Mouse (Mus musculus) lung, embryonic 15.5 days (tissue): ENCODE data around the gene Mblac1. TPM values are rescaled to one million over a fixed set of nuclear protein-coding genes. Genes with fewer than 3 reads are reported as not detected.
A peak's percentile ranks its signal among the peaks of the same experiment; 100 is the strongest.

Experiments
- ATAC-seq: fragments of 200-750 bp; cut with Nextera tagmentation; 2 replicates; pipeline ENCODE4 v1.8.0; 2017; ENCODE audit warnings: moderate number of reproducible peaks, borderline replicate concordance; ENCODE audit not compliant: low FRiP score, low TSS enrichment; ENCODE audit errors: extremely low read depth
- H3K27ac ChIP-seq: fragments of 300-500 bp; sonication (generic); 2 replicates; pipeline ENCODE4 v1.5.1; 2015; ENCODE audit warnings: moderate library complexity, mild to moderate bottlenecking, inconsistent platforms
- H3K27me3 ChIP-seq: fragments of 300-500 bp; sonication (generic); 2 replicates; pipeline ENCODE4 v1.6.1; 2015; ENCODE audit warnings: inconsistent platforms
- H3K36me3 ChIP-seq: fragments of 300-500 bp; sonication (generic); 2 replicates; pipeline ENCODE4 v1.6.1; 2015; ENCODE audit warnings: inconsistent platforms
- H3K4me1 ChIP-seq: fragments of 300-500 bp; sonication (generic); 2 replicates; pipeline ENCODE4 v1.6.1; 2015; ENCODE audit warnings: inconsistent platforms
- H3K4me2 ChIP-seq: fragments of 300-500 bp; sonication (generic); 2 replicates; pipeline ENCODE4 v1.6.1; 2015; ENCODE audit warnings: inconsistent platforms, mild to moderate bottlenecking, moderate library complexity
- H3K4me3 ChIP-seq: fragments of 300-500 bp; sonication (generic); 2 replicates; pipeline ENCODE4 v1.5.1; 2015; ENCODE audit warnings: mild to moderate bottlenecking, inconsistent platforms
- H3K9ac ChIP-seq: fragments of 300-500 bp; sonication (generic); 2 replicates; pipeline ENCODE4 v1.6.1; 2015; ENCODE audit warnings: inconsistent platforms
- H3K9me3 ChIP-seq: fragments of 300-500 bp; sonication (generic); 2 replicates; pipeline ENCODE4 v1.6.1; 2016; ENCODE audit warnings: inconsistent platforms
- WGBS: fragments of 180-500 bp; shearing (Covaris S2); methylation state at CpG from one replicate; pipeline ENCODE4 v1.1.7; 2015; 5-methylcytosine and 5-hydroxymethylcytosine counted together
- polyA plus RNA-seq: library from polyadenylated mRNA; unstranded; fragments of >200 nt; fragmentation: Nextera tagmentation; extraction: Ambion mirVana; gene quantifications from 2 replicates; pipeline ENCODE4 v1.2.1, GENCODE M21; 2015

Mblac1 gene
- 9.1 and 9.7 TPM in 2 replicates for polyA plus RNA-seq

DNA sequence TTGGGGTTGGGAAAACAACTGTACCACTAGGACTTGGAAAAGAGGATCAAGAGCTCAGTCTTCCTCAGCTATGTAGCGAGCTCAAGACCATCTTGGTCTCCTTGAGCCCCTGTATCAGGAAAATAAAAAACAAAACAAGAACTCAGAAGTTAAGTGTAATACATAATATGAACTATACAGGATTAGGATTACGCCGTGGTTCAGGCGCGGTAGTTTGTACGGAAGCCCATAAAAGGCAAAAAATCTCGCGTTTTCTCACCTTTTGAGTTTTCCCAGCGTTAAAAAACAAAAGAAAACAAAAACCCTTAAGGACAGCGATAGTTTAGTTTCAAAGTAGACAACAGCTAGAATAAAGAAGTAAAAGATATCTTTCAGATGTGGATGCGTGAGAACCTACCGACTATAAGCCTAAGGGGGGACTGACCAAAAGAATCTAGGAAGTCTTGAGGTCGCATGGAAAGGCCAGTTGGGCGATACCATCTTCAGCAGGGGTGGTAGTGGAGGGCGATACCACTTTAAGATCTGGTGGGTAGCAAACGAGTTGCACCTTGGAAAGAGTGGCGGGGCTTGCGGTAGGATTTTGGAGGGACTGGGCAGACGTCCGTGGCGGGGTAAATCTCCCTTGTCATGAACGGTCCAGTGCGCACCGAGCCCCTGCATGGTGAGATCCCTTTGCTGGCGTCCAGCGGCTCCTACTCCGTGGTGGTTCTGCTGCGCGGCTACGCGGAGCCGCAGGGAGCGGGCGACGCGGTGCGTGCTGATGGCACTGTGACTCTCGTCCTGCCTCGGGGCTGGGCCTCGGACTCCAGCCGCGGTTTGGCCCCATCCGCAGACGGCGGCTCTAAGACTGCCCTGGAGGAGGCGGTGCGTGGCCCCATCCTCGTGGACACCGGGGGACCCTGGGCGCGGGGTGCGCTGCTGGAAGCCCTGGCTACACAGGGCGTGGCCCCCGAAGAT is at the start of gene Mblac1:
Gene Mblac1, plus strand, starts transcription at position 544 of the 957 bp plus-strand sequence.
- peak within 1 kb of the TSS; percentile 79 for H3K9ac ChIP-seq
- H3K4me1 ChIP-seq = peaks cover 3% of the 10 kb centered on the region; the same call in 1 of the 2 replicates
- H3K4me2 ChIP-seq = peak within 1 kb of the TSS; percentile 93
- no peaks in the 10 kb centered on the region for H3K27me3 ChIP-seq
- peaks cover 7% of the 10 kb centered on the region; the same call in 1 of the 2 replicates for H3K36me3 ChIP-seq
- peak; percentile 78 for ATAC-seq
- H3K4me3 ChIP-seq = peak within 1 kb of the TSS; percentile 72
- H3K27ac ChIP-seq = peak within 1 kb of the TSS; percentile 82
- no peaks in the 10 kb centered on the region for H3K9me3 ChIP-seq
- WGBS = 7% methylated on average over 54 of the region's 54 CpGs

DNA sequence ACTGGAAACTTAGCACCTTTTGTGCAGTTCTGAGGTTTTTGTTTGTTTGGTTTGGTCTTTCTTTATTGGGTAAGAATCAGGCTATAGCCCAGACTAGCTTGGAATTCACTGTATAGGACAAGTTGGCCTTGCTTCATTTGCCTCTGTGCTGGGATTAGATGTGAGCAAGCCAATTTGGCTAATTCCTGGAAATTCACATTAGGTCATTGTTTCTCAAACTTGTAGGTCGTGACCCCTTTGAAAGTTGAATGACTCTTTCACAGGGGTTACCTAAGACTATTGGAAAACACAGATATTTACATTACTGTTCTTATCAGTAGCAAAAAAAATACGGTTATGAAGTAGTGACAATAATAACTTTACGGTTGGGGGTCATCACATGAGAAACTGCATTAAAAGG is 39.7 kb upstream of the Mblac1 start:
- peak overlapping the region; percentile 66 for H3K4me3 ChIP-seq
- WGBS = 59% methylated on average over 3 of the region's 3 CpGs
- H3K9ac ChIP-seq = peak overlapping the region; percentile 82
- H3K27ac ChIP-seq = no peak overlapping the region
- H3K4me2 ChIP-seq = peak overlapping the region; percentile 66
- peaks cover 28% of the 10 kb centered on the region for H3K36me3 ChIP-seq
- no peaks in the 10 kb centered on the region for H3K9me3 ChIP-seq
- H3K4me1 ChIP-seq = peaks cover 10% of the 10 kb centered on the region
- no peaks in the 10 kb centered on the region for H3K27me3 ChIP-seq
- ATAC-seq = no peak

DNA sequence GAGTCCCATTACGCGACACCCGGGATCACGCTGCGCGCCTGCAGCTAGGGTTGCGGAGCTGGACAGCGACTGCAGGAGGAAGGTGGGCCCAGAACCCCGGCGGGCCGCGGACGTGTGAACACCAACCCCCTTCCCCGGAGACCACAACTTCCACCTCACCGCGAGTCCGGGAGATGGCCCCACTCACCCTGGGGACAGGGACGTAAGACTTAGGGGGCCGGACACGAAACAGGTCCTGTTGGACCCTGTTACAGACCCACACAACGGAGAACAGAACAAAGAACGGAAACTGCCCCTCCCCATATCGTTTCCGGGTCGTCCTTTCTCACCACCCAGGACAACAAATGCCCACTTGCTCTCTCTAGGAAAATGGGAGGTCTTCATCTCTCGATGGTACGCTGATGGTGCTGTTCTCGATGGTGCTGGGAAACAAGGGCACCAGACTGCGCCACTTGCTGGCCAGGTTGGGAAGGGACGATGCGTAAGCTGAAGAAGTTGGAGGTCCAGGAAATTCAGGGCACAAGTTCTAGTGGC is 38.6 kb upstream of the Mblac1 start, which contains the start of gene Zfp113:
Gene Zfp113, minus strand, starts transcription at position 302 of the 534 bp plus-strand sequence.
- Histone ChIP-seq H3K9ac (peak within 1 kb of the TSS; percentile 82), H3K27me3 (no peaks in the 10 kb centered on the region), H3K4me3 (peak within 1 kb of the TSS; percentile 66), H3K27ac (peak within 1 kb of the TSS; percentile 87), H3K4me1 (peaks cover 13% of the 10 kb centered on the region), H3K9me3 (no peaks in the 10 kb centered on the region), H3K4me2 (peak within 1 kb of the TSS; percentile 66), H3K36me3 (peaks cover 23% of the 10 kb centered on the region)
- peak; percentile 94 for ATAC-seq
- under 1% methylated on average over 31 of the region's 31 CpGs for WGBS

DNA sequence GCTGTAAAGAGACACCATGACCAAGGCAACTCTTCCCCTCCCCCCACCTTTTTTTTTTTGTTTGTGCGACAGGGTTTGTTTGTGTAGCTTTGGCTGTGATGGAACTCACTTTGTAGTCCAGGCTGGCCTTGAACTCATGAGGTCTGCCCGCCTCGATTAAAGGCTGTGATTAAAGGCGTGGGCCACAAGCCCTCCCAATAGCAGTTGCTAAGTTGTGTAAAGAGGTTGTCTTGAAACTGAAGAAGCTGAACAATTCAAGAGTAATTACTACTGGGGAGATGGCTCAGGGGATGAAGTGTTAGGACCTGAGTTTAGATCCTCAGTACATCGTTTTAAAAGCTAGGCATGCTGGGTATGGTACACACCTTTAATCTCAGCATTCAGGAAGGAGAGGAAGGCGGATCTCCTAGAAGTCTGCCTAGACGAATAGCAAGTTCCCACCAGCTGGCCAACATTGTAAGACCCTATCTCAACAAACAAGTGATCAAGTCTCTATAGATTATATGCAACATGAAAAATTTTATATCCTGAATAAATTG is 33.8 kb upstream of the Mblac1 start:
- no peak for ATAC-seq
- peak overlapping the region; percentile 67 for H3K4me3 ChIP-seq
- 54% methylated on average over 7 of the region's 7 CpGs for WGBS
- no peaks in the 10 kb centered on the region for H3K9me3 ChIP-seq
- no peaks in the 10 kb centered on the region for H3K27me3 ChIP-seq
- peak overlapping the region; percentile 72 for H3K4me2 ChIP-seq
- peaks cover 15% of the 10 kb centered on the region for H3K4me1 ChIP-seq
- peak overlapping the region; percentile 32 for H3K27ac ChIP-seq
- peaks cover 27% of the 10 kb centered on the region for H3K36me3 ChIP-seq
- H3K9ac ChIP-seq = peak overlapping the region; percentile 88; the same call in 1 of the 2 replicates

DNA sequence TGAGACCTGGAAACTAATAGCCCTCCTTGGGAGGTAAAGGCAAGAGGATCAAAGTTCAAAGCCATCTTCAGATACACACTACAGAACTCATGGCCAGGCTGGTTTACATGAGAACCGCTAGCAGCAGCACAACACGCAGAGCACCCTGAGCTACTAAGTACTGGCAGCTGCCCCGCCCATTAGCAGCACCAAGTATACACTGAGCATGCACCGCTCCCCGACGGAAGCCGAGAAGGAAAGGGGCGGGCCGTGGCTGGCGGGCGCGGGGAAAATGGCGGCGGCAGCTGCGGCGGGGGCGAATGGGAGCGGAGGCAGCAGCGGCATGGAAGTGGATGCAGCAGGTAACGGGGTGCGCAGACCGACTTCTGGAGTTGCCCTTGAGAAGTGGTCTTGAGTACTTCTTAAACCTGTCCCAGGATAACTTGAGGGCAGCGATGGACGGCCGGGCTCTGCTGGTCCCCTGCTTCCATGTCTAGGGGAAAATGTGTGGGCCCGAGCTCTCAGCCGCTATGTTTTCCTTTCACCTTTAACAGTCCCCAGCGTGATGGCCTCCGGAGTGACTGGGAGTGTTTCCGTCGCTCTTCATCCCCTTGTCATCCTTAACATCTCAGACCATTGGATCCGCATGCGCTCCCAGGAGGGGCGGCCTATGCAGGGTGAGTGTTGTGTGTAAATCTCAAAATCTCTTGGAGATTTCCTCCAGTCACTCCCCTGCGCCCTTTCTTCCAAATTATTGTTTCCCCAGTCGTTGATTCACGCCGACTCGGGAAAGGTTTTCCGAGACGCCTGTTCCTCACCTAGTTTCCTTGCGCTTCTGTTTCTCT is 33.1 kb upstream of the Mblac1 start, which contains the start of gene Cops6:
Gene Cops6, plus strand, starts transcription at position 230 of the 824 bp plus-strand sequence.
- no peaks in the 10 kb centered on the region for H3K9me3 ChIP-seq
- H3K27ac ChIP-seq = peak within 1 kb of the TSS; percentile 71
- H3K4me2 ChIP-seq = peak within 1 kb of the TSS; percentile 72
- peak within 1 kb of the TSS; percentile 67 for H3K4me3 ChIP-seq
- peak; percentile 96 for ATAC-seq
- peaks cover 15% of the 10 kb centered on the region for H3K4me1 ChIP-seq
- no peaks in the 10 kb centered on the region for H3K27me3 ChIP-seq
- peak within 1 kb of the TSS; percentile 88 for H3K9ac ChIP-seq
- peaks cover 35% of the 10 kb centered on the region for H3K36me3 ChIP-seq
- under 1% methylated on average over 42 of the region's 42 CpGs for WGBS

DNA sequence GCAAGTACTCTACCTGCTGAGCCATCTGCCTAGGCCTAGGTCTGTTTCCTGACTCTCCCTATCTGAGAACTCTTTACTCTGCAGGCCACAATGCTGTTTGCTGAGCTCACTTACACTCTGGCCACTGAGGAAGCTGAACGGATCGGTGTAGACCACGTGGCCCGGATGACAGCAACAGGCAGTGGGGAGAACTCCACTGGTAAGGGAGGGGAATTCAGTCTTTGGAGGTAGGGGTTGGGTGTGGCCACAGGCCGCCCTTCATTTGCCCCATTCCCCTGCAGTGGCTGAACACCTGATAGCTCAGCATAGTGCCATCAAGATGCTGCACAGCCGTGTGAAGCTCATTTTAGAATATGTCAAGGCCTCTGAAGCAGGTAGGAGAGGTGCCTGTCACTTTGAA is 31.1 kb upstream of the Mblac1 start:
- Histone ChIP-seq H3K27me3 (no peaks in the 10 kb centered on the region), H3K27ac (no peak overlapping the region), H3K4me2 (no peak overlapping the region), H3K4me3 (no peak overlapping the region), H3K36me3 (peaks cover 55% of the 10 kb centered on the region), H3K4me1 (peaks cover 15% of the 10 kb centered on the region), H3K9me3 (no peaks in the 10 kb centered on the region), H3K9ac (no peak overlapping the region)
- no peak for ATAC-seq
- 57% methylated on average over 6 of the region's 6 CpGs for WGBS

DNA sequence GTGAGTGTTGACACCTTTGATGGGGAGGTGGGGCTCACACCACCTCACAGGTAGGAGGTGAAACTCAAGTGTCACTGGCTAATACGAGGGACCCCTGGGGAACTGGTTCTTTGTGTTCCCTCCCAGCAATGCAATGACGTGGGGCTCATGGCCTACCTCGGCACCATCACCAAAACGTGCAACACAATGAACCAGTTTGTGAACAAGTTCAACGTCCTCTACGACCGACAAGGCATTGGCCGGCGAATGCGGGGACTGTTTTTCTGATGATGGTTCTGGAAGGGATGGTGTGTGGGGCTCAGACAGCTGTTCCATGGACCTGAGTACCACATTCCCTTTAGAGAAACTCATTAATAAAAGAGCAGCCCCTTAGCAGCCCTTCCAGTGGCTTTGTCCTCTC is 30.5 kb upstream of the Mblac1 start:
- ATAC-seq = no peak
- WGBS = 59% methylated on average over 10 of the region's 10 CpGs

DNA sequence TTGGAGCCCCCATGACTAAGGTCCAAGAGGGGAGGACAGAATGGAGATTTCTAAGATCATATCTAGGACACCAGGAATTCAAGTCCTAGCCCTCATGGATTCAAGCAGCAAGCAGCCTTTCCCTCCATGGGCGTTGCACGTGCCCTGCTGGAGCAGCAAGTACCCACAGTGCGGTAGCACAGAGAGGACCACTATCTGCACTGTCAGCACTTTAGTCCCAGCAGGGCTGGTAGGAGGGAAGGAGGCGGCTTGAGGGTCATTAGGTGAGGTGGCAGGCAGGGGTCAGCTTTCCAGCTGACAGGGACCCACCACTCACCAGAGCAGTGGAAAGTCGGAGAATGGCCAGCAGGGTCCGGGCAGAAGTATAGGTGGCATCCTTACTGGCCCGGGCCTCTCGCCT is 28.5 kb upstream of the Mblac1 start:
- Histone ChIP-seq H3K9me3 (no peaks in the 10 kb centered on the region), H3K36me3 (peaks cover 73% of the 10 kb centered on the region), H3K27me3 (no peaks in the 10 kb centered on the region), H3K27ac (no peak overlapping the region), H3K4me3 (no peak overlapping the region), H3K9ac (no peak overlapping the region), H3K4me1 (peaks cover 18% of the 10 kb centered on the region), H3K4me2 (no peak overlapping the region)
- ATAC-seq = no peak
- 70% methylated on average over 8 of the region's 8 CpGs for WGBS

More for the DNA sequence above, 30.5 kb upstream of the Mblac1 start:
- Histone ChIP-seq H3K27ac (no peak overlapping the region), H3K4me2 (no peak overlapping the region), H3K9me3 (no peaks in the 10 kb centered on the region), H3K9ac (no peak overlapping the region), H3K4me3 (no peak overlapping the region), H3K36me3 (peaks cover 61% of the 10 kb centered on the region), H3K4me1 (peaks cover 15% of the 10 kb centered on the region), H3K27me3 (no peaks in the 10 kb centered on the region)

DNA sequence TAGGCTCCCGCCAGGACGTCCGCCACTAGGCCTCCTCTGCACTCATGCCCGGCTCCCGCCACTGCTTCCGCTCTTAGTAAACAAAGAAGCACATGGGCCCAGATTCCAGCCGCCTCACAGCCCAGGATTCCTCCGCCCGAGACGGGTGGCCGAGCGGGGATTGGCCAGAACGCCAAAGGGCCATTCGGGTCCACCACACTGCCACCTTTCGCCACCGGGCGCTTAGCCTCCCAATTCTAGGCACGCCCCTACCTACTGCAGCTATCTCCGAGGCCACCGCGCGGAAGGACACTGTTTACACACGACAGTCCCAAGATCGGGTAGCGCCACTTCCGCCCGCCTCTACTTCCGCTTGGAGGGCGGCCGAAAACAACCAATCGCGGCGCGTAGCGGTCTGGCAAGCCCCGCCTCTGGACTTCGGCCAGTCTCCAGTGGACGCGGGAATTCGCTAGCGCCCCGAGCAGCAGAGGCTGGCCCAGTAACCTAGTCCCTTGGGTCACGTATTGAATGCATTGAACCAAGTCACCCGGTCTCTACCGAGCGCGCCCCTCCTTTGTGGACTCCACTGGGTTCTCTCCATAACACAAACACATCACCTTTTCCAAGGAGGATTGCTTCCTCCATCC is 23.1 kb upstream of the Mblac1 start:
- peaks cover 23% of the 10 kb centered on the region for H3K4me1 ChIP-seq
- H3K4me2 ChIP-seq = peak overlapping the region; percentile 80
- ATAC-seq = peak; percentile 88
- no peaks in the 10 kb centered on the region for H3K27me3 ChIP-seq
- peak overlapping the region; percentile 97 for H3K27ac ChIP-seq
- peaks cover 61% of the 10 kb centered on the region for H3K36me3 ChIP-seq
- H3K4me3 ChIP-seq = peak overlapping the region; percentile 82
- no peaks in the 10 kb centered on the region for H3K9me3 ChIP-seq
- peak overlapping the region; percentile 88 for H3K9ac ChIP-seq
- WGBS = under 1% methylated on average over 47 of the region's 47 CpGs

DNA sequence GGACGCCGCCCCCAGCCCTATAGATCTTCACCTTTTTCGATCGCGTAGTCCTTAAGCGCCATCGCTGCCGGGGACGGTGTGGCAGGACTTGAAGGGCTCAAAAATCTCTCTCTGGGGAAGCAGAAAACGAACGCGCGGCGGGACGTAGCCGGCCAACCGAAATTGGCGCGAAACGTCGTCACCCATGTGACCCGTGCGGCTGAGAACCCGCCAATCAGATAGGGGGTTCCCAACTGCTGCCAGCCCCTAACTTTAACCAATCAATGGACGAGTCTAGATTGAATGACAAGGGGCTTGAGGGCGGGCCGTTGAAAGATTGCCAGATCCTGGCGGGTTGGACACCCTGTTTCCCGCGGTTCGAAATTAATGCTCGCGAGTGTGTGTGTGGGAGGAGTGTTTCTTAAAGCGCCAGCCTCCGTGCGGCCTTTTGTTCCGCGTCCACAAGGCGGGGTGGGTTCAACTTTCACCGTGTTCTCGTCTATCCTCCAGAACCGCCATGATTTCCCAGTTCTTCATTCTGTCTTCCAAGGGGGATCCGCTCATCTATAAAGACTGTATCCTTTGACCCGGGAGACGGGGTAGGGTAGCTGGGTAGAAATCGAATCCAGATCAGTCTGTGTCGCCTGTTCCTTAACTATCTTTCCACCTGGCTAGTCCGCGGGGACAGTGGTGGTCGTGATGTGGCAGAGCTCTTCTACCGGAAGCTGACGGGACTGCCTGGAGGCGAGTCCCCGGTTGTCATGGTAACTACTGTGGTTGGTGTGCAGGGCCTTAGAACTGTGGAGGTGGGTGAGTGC is 22.2 kb upstream of the Mblac1 start, which contains the start of the genes Ap4m1 and Mcm7:
Gene Ap4m1, plus strand, starts transcription at position 308 of the 797 bp plus-strand sequence.
Gene Mcm7, minus strand, starts transcription at position 728 of the 797 bp plus-strand sequence.
- peak within 1 kb of the TSS; percentile 88 for H3K9ac ChIP-seq
- peak within 1 kb of the TSS; percentile 82 for H3K4me3 ChIP-seq
- peaks cover 59% of the 10 kb centered on the region for H3K36me3 ChIP-seq
- H3K27me3 ChIP-seq = no peaks in the 10 kb centered on the region
- H3K9me3 ChIP-seq = no peaks in the 10 kb centered on the region
- under 1% methylated on average over 54 of the region's 54 CpGs for WGBS
- H3K27ac ChIP-seq = peak within 1 kb of the TSS; percentile 97
- H3K4me1 ChIP-seq = peaks cover 23% of the 10 kb centered on the region
- H3K4me2 ChIP-seq = peak within 1 kb of the TSS; percentile 80
- ATAC-seq = peak; percentile 94
